Mouse (Mus musculus): ENCODE measurements around the gene Suz12. TPM values are rescaled to one million over a fixed set of nuclear protein-coding genes. Genes with fewer than 3 reads are reported as not detected.
"Not testable (repeated sequence)": the region's sequence is repeated elsewhere in the genome, so short reads cannot be mapped to it uniquely, and the experiment has no call there.

Suz12 gene
- polyA plus RNA-seq, 1 experiment from 2014 or later: 31.7 TPM

DNA sequence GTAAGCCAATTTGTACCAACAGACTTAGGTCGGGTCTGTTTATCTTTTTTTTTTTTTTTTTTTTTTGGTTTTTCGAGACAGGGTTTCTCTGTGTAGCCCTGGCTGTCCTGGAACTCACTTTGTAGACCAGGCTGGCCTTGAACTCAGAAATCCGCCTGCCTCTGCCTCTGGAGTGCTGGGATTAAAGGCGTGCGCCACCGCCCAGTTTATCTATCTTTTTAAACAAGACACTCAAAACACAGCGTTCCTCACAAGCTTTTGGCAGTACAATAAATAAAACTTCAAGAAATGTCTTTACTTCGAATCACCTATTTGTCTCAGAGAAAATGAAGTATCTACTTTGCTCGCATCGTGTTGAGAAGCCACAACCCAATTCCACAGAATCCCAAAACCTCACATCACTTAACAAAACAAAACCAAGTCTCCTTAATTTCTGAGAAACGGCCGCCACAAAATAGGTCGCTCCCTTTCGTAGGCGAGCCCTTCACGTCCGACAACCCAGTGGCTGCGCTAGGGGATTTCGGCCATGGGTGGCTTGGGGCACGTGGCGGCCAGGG lies 793 bp upstream of the Suz12 start:
- 31% methylated on average over 21 of the region's 21 CpGs for WGBS
- peak overlapping the region; percentile 100 for H3K27ac ChIP-seq
- H3K4me2 ChIP-seq: peak overlapping the region; percentile 77
- no peaks in the 10 kb centered on the region; the same call in 1 of the 2 replicates for H3K4me1 ChIP-seq (replicated peaks)
- H3K27me3 ChIP-seq: no peaks in the 10 kb centered on the region
- peak overlapping the region; percentile 93 for H3K4me3 ChIP-seq (replicated peaks)
- no peaks in the 10 kb centered on the region for H3K9me3 ChIP-seq
- H3K9ac ChIP-seq (replicated peaks): peak overlapping the region; percentile 94
- H3K36me3 ChIP-seq: peaks cover 13% of the 10 kb centered on the region
- no peak for ATAC-seq (ENCODE audit: insufficient number of reproducible peaks, insufficient read depth, low FRiP score, low TSS enrichment, low read depth)

DNA sequence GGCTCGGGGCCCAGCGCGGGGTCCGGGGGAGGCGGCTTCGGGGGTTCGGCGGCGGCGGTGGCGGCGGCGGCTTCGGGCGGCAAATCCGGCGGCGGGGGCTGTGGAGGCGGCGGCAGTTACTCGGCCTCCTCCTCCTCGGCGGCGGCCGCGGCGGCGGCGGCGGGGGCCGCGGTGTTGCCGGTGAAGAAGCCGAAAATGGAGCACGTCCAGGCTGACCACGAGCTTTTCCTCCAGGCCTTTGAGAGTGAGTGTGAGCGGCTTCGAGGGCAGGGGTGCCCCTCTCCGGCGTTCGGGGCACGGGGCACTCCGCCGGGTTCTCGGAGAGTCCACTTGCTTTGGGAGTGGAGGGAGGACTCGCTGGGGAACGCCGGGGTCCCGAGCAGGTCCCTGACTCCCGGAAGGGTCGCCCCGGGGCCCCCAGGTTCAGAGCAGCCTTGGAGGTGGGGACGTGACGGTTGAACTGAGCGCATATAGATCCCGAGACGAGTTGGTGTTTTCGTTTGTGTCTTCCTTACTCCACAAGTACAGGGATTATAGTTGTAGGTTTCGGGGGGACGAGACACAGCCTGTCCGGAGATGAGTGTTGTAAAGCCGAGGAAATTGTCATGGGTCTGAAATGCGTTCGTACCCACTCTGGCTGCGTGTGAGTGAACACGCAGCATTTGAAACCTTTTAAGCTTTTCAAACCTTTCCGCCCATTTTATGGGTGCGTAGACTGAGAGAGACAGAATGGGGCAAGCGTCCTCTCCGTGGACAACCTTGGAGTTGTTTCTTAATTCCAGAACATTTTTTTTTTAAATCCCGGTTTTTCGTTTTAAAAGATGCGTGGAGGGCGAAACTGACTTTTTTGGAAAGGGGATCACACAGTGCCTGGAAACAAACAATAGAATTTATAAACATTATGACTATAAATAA lies 707 bp downstream of the Suz12 start:
- Histone ChIP-seq H3K9me3 (no peaks in the 10 kb centered on the region), H3K4me3 (replicated peaks) (peak overlapping the region; percentile 93), H3K27me3 (no peaks in the 10 kb centered on the region), H3K27ac (peak overlapping the region; percentile 100), H3K36me3 (peaks cover 24% of the 10 kb centered on the region), H3K4me1 (replicated peaks) (no peaks in the 10 kb centered on the region; the same call in 1 of the 2 replicates), H3K4me2 (peak overlapping the region; percentile 61), H3K9ac (replicated peaks) (peak overlapping the region; percentile 94)
- under 1% methylated on average over 59 of the region's 74 CpGs for WGBS
- peak; percentile 41 for ATAC-seq (ENCODE audit: insufficient number of reproducible peaks, insufficient read depth, low FRiP score, low TSS enrichment, low read depth)

DNA sequence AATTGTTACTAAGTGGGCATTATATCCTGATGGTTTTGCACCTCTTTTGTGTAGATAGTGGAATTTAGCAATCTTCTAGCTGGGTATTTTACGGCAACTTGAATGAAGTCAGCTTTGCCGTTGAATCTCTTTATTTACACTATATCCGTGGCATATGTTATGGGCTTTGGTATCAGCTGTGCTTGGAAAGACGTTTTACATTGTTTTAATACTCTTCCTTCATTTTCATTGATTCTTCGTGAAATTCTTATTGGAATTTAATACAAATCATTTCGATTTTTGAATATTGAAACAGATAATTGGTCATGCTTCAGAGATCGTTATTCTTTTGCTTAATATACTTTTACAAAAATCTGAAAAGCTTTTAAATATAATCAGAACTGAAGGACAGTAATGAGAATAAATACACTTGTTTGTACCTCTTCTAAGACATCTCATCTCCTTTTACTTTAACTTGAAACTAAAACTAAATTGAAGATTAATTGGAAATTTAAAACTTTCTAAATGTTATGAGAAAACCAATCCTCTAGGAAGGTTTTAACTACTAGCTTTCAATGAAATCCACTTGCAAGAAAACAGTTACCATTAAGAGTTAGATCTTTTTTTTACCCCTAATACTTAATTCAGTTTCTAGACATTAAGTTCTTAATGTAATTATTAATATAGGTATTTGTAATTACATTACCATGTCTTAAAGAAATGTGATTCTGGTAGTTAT lies 1.5 kb downstream of the Suz12 start:
- ATAC-seq (ENCODE audit: insufficient number of reproducible peaks, insufficient read depth, low FRiP score, low TSS enrichment, low read depth): no peak
- peak overlapping the region; percentile 94 for H3K9ac ChIP-seq (replicated peaks)
- H3K4me2 ChIP-seq: peak overlapping the region; percentile 61
- no peaks in the 10 kb centered on the region for H3K9me3 ChIP-seq
- 5% methylated on average over 7 of the region's 7 CpGs for WGBS
- no peaks in the 10 kb centered on the region; the same call in 1 of the 2 replicates for H3K4me1 ChIP-seq (replicated peaks)
- H3K27me3 ChIP-seq: no peaks in the 10 kb centered on the region
- peak overlapping the region; percentile 93 for H3K4me3 ChIP-seq (replicated peaks)
- peaks cover 31% of the 10 kb centered on the region for H3K36me3 ChIP-seq
- H3K27ac ChIP-seq: no peak overlapping the region

DNA sequence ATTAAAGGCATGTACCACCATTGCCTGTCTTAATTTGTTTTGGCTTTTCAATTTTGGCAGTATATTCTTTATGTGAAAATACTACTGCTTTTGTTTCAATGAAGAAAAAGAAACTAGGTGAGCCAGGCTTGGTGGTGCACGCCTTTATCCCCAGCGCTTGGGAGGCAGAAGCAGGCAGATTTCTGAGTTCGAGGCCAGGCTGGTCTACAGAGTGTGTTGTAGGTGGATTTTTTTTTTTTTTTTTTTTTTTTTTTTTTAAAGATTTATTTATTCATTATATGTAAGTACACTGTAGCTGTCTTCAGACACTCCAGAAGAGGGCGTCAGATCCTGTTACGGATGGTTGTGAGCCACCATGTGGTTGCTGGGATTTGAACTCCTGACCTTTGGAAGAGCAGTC lies 23.6 kb downstream of the Suz12 start:
- H3K9me3 ChIP-seq; H3K27me3 ChIP-seq; H3K4me1 ChIP-seq (replicated peaks); H3K27ac ChIP-seq; ATAC-seq (ENCODE audit: insufficient number of reproducible peaks, insufficient read depth, low FRiP score, low TSS enrichment, low read depth); H3K4me3 ChIP-seq (replicated peaks); H3K4me2 ChIP-seq; H3K9ac ChIP-seq (replicated peaks): not testable (repeated sequence)
- peaks cover 86% of the 10 kb centered on the region for H3K36me3 ChIP-seq
- 95% methylated on average over 4 of the region's 5 CpGs for WGBS

DNA sequence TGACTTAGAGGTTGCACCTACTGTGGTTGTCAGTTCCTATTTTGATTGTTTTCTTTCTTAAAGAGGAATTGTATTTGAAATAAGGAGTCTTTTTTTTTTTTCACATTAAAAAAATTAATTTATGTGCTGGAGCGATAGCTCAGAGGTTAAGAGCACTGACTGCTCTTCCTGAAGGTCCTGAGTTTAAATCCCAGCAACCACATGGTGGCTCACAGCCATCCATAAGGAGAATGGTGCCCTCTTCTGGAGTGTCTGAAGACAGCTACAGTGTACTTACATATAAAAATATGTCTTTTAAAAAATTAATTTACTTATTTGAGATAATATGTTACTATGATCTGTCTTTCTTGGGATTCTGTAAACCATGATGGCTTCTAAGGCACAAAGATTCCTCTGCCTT lies 26.9 kb downstream of the Suz12 start:
- Histone ChIP-seq H3K27me3 (no peaks in the 10 kb centered on the region), H3K4me3 (replicated peaks) (no peak overlapping the region), H3K4me2 (no peak overlapping the region), H3K4me1 (replicated peaks) (no peaks in the 10 kb centered on the region), H3K9ac (replicated peaks) (no peak overlapping the region), H3K36me3 (peaks cover 87% of the 10 kb centered on the region), H3K27ac (no peak overlapping the region), H3K9me3 (no peaks in the 10 kb centered on the region)
- 96% methylated on average over 1 of the region's 1 CpGs for WGBS
- ATAC-seq (ENCODE audit: insufficient number of reproducible peaks, insufficient read depth, low FRiP score, low TSS enrichment, low read depth): no peak

DNA sequence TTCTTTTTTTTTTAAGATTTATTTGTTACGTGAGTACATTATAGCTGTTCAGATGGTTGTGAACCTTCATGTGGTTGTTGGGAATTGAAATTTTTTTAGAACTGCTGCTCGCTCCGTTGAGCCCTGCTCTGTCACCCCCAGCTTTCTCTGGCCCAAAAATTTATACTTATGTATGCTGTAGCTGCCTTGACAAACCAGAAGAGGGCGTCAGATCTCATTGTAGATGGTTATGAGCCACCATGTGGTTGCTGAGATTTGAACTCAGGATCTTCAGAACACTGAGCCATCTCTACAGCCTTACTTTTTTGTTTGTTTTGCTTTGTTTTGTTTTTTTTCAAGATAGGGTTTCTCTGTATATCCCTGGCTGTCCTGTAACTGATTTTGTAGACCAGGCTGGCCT lies 28.4 kb downstream of the Suz12 start:
- Histone ChIP-seq H3K9ac (replicated peaks) (no peak overlapping the region), H3K4me1 (replicated peaks) (no peaks in the 10 kb centered on the region), H3K9me3 (no peaks in the 10 kb centered on the region), H3K27ac (no peak overlapping the region), H3K4me3 (replicated peaks) (no peak overlapping the region), H3K4me2 (no peak overlapping the region), H3K36me3 (peaks cover 87% of the 10 kb centered on the region), H3K27me3 (no peaks in the 10 kb centered on the region)
- no peak for ATAC-seq (ENCODE audit: insufficient number of reproducible peaks, insufficient read depth, low FRiP score, low TSS enrichment, low read depth)
- 87% methylated on average over 4 of the region's 4 CpGs for WGBS

DNA sequence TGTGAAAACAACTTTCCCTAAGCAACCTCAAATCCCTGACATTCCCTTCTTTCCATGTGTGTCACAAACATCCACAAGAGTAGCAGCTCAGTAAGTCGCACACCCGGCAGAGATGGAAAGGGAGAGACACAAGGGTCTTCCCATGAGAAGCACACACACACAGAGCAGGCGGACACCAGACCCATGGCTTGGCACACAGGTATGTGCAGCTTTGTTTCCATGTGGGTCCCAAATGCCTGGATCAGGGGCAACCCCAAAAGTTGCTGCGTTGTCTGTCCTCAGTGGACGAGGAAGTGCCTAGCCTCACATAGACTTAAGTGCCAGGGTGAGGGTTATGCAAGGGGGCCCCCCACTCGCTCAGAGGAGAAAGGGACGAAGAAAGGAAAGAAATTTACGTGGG lies 44.6 kb downstream of the Suz12 start:
- Histone ChIP-seq H3K9me3 (no peaks in the 10 kb centered on the region), H3K4me2 (no peak overlapping the region), H3K4me1 (replicated peaks) (no peaks in the 10 kb centered on the region), H3K4me3 (replicated peaks) (no peak overlapping the region), H3K9ac (replicated peaks) (no peak overlapping the region), H3K27me3 (no peaks in the 10 kb centered on the region), H3K27ac (no peak overlapping the region), H3K36me3 (peaks cover 29% of the 10 kb centered on the region)
- no peak for ATAC-seq (ENCODE audit: insufficient number of reproducible peaks, insufficient read depth, low FRiP score, low TSS enrichment, low read depth)
- WGBS: 78% methylated on average over 8 of the region's 8 CpGs

DNA sequence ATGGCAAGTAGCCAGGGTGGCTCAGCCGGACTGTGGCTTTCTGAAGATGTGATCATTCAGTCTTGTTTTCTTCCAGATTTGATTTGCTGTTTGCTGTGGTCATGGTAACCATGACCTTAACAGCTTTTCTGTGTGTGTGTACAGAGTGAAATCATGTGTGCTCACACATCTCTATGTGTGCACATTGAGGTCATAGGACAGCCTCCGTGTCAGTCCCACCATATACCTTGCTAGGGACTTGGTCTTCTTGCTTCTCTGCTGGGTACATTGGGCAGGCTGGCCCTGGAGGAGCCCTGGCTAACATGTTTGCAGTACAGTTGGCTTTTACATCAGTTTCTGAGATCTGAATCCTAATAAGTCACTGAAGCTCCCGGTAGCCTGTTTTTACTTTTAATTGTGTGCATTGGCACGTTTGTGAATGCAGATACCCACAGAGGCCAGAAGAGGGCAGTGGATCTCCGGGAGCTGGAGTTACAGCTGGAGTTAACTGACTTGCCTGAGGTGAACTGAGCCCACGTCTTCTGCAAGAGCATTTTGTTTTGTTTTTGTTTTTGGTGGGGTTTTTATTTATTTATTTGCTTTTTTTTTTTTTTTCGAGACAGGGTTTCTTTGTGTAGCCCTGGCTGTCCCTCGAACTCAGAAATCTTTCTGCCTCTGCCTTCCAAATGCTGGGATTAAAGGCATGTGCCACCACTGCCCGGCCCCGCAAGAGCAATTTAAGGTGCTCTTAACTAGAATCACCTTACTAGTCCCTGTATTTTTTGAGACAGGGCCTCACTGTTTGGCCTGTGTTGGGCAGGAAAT lies 49.9 kb downstream of the Suz12 start:
- no peaks in the 10 kb centered on the region for H3K4me1 ChIP-seq (replicated peaks)
- H3K27ac ChIP-seq: no peak overlapping the region
- H3K27me3 ChIP-seq: no peaks in the 10 kb centered on the region
- WGBS: 52% methylated on average over 10 of the region's 10 CpGs
- peaks cover 28% of the 10 kb centered on the region for H3K36me3 ChIP-seq
- no peaks in the 10 kb centered on the region for H3K9me3 ChIP-seq
- H3K4me3 ChIP-seq (replicated peaks): no peak overlapping the region
- H3K4me2 ChIP-seq: no peak overlapping the region
- no peak overlapping the region for H3K9ac ChIP-seq (replicated peaks)
- ATAC-seq (ENCODE audit: insufficient number of reproducible peaks, insufficient read depth, low FRiP score, low TSS enrichment, low read depth): no peak

DNA sequence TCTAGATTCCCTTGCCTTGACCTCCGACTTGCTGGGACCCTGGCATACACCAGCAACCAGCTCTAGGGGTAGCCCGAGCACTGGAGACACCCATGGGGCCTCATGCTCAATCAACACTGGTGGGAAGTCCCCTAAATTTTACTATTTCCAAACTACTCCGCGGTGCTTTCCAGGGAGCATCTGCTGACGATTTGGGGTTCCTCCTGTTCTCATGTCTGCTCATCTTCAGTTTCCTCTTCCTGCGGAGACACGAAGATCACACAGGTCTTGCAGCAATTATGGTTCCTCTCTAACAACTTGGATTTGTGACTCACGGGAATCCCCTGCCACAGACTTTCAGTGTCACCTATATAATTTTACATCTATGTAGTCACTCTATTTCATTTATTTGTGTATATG lies 50.5 kb downstream of the Suz12 start:
- 85% methylated on average over 8 of the region's 8 CpGs for WGBS
- no peak overlapping the region for H3K4me2 ChIP-seq
- H3K27me3 ChIP-seq: no peaks in the 10 kb centered on the region
- H3K27ac ChIP-seq: no peak overlapping the region
- H3K9ac ChIP-seq (replicated peaks): no peak overlapping the region
- no peak overlapping the region for H3K4me3 ChIP-seq (replicated peaks)
- H3K4me1 ChIP-seq (replicated peaks): no peaks in the 10 kb centered on the region
- no peak for ATAC-seq (ENCODE audit: insufficient number of reproducible peaks, insufficient read depth, low FRiP score, low TSS enrichment, low read depth)
- H3K9me3 ChIP-seq: no peaks in the 10 kb centered on the region
- H3K36me3 ChIP-seq: peaks cover 34% of the 10 kb centered on the region

DNA sequence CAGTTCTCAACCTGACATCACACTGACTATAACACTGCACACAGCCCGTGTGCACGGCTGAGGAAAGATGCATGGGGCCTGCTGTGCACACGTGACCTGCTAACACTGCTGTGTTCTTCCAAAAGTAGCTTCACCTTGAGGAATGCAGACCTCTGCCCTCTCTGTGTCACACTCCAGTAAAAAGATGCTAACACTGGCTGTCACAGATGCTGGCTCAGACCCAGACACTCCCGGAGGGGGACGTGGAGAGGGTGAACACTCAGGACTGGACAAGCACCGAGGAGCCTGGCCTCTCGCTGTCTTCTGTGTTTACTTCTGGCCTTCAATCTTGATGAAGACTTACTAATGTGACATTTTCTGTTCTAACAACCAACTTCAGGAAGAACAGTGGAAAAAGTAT lies 54.0 kb downstream of the Suz12 start:
- H3K4me2 ChIP-seq: no peak overlapping the region
- ATAC-seq (ENCODE audit: insufficient number of reproducible peaks, insufficient read depth, low FRiP score, low TSS enrichment, low read depth): no peak
- no peak overlapping the region for H3K9ac ChIP-seq (replicated peaks)
- H3K4me3 ChIP-seq (replicated peaks): no peak overlapping the region
- 90% methylated on average over 7 of the region's 7 CpGs for WGBS
- peaks cover 46% of the 10 kb centered on the region for H3K36me3 ChIP-seq
- no peaks in the 10 kb centered on the region for H3K27me3 ChIP-seq
- no peak overlapping the region for H3K27ac ChIP-seq
- 0 out of 2 replicates have a peak, but pooled peaks cover 7% of the 10 kb centered on the region for H3K4me1 ChIP-seq (replicated peaks)
- no peaks in the 10 kb centered on the region for H3K9me3 ChIP-seq

All from limb, embryonic 12.5 days (tissue).